Mouse (Mus musculus): ENCODE results near the gene Ndst2. TPM values are rescaled to one million over a fixed set of nuclear protein-coding genes. Genes with fewer than 3 reads are reported as not detected.
A peak's percentile ranks its signal among the peaks of the same experiment; 100 is the strongest.

Ndst2 gene
- total RNA-seq, 2 experiments from 2014 or later = 19.4 to 81.5 TPM

- no peak for ATAC-seq (replicated peaks; ENCODE audit: low FRiP score, low TSS enrichment, poor library complexity, severe bottlenecking)
Measured at GRCm38 (mm10) chr14:20743614-20744013, 9.3 kb upstream of the Ndst2 start.

GRCm38 (mm10) chr14:20741301-20741700, 6.9 kb upstream of the Ndst2 start:
- no peak for ATAC-seq (replicated peaks; ENCODE audit: low FRiP score, low TSS enrichment, poor library complexity, severe bottlenecking)

GRCm38 (mm10) chr14:20738511-20738910, 4.1 kb upstream of the Ndst2 start:
- no peak for ATAC-seq (replicated peaks; ENCODE audit: low FRiP score, low TSS enrichment, poor library complexity, severe bottlenecking)

- peak; percentile 55 for ATAC-seq (replicated peaks; ENCODE audit: low FRiP score, low TSS enrichment, poor library complexity, severe bottlenecking)
Measured at GRCm38 (mm10) chr14:20737306-20737705, 2.9 kb upstream of the Ndst2 start.

- ATAC-seq (replicated peaks; ENCODE audit: low FRiP score, low TSS enrichment, poor library complexity, severe bottlenecking) = no peak
Measured at GRCm38 (mm10) chr14:20735892-20736390, 1.6 kb upstream of the Ndst2 start.

GRCm38 (mm10) chr14:20735052-20735451, 690 bp upstream of the Ndst2 start:
- ATAC-seq (replicated peaks; ENCODE audit: low FRiP score, low TSS enrichment, poor library complexity, severe bottlenecking) = no peak

GRCm38 (mm10) chr14:20733041-20733951, 1.1 kb downstream of the Ndst2 start:
- ATAC-seq (replicated peaks; ENCODE audit: low FRiP score, low TSS enrichment, poor library complexity, severe bottlenecking) = peak; percentile 64

GRCm38 (mm10) chr14:20730853-20731602, 3.3 kb downstream of the Ndst2 start:
- ATAC-seq (replicated peaks; ENCODE audit: low FRiP score, low TSS enrichment, poor library complexity, severe bottlenecking) = no peak

- ATAC-seq (replicated peaks; ENCODE audit: low FRiP score, low TSS enrichment, poor library complexity, severe bottlenecking) = no peak
Measured at GRCm38 (mm10) chr14:20729871-20730270, 4.5 kb downstream of the Ndst2 start.

- ATAC-seq (replicated peaks; ENCODE audit: low FRiP score, low TSS enrichment, poor library complexity, severe bottlenecking) = no peak
Measured at GRCm38 (mm10) chr14:20725660-20726339, 8.6 kb downstream of the Ndst2 start.

- ATAC-seq (replicated peaks; ENCODE audit: low FRiP score, low TSS enrichment, poor library complexity, severe bottlenecking) = no peak
Measured at GRCm38 (mm10) chr14:20724043-20724442, 10.3 kb downstream of the Ndst2 start.

GRCm38 (mm10) chr14:20723006-20723405, 11.4 kb downstream of the Ndst2 start:
- no peak for ATAC-seq (replicated peaks; ENCODE audit: low FRiP score, low TSS enrichment, poor library complexity, severe bottlenecking)

GRCm38 (mm10) chr14:20721371-20721770, 13.0 kb downstream of the Ndst2 start:
- ATAC-seq (replicated peaks; ENCODE audit: low FRiP score, low TSS enrichment, poor library complexity, severe bottlenecking) = no peak

GRCm38 (mm10) chr14:20719767-20720166, 14.6 kb downstream of the Ndst2 start:
- ATAC-seq (replicated peaks; ENCODE audit: low FRiP score, low TSS enrichment, poor library complexity, severe bottlenecking) = no peak

GRCm38 (mm10) chr14:20718443-20718842, 15.9 kb downstream of the Ndst2 start:
- no peak for ATAC-seq (replicated peaks; ENCODE audit: low FRiP score, low TSS enrichment, poor library complexity, severe bottlenecking)

GRCm38 (mm10) chr14:20713832-20714231, 20.5 kb downstream of the Ndst2 start:
- ATAC-seq (replicated peaks; ENCODE audit: low FRiP score, low TSS enrichment, poor library complexity, severe bottlenecking) = no peak

GRCm38 (mm10) chr14:20708239-20708638, 26.1 kb downstream of the Ndst2 start:
- peak; percentile 25; the same call in 1 of the 2 replicates for ATAC-seq (replicated peaks; ENCODE audit: low FRiP score, low TSS enrichment, poor library complexity, severe bottlenecking)

GRCm38 (mm10) chr14:20707201-20708190, 26.9 kb downstream of the Ndst2 start, which contains the start of gene Zswim8:
Gene Zswim8, plus strand, starts transcription at chr14:20707552.
- peak; percentile 72 for ATAC-seq (replicated peaks; ENCODE audit: low FRiP score, low TSS enrichment, poor library complexity, severe bottlenecking)

Measured in megakaryocyte-erythroid progenitor cell, adult 5-6 weeks (primary cell).